Mouse (Mus musculus) ES-Bruce4 (cell line): ENCODE measurements around the gene Surf6.

Experiments used
- CTCF ChIP-seq: IDR thresholded peaks from one replicate; pipeline ENCODE4 v1.8.1; 2011; ENCODE audit warnings: low read depth, low read length
- EP300 ChIP-seq: IDR thresholded peaks from 2 replicates; pipeline ENCODE4 v1.6.1; 2011; ENCODE audit warnings: low read depth, low read length; ENCODE audit not compliant: insufficient read depth
- POLR2A ChIP-seq: IDR thresholded peaks from one replicate; pipeline ENCODE4 v1.8.1; 2011; ENCODE audit warnings: low read length; ENCODE audit not compliant: insufficient read depth

DNA sequence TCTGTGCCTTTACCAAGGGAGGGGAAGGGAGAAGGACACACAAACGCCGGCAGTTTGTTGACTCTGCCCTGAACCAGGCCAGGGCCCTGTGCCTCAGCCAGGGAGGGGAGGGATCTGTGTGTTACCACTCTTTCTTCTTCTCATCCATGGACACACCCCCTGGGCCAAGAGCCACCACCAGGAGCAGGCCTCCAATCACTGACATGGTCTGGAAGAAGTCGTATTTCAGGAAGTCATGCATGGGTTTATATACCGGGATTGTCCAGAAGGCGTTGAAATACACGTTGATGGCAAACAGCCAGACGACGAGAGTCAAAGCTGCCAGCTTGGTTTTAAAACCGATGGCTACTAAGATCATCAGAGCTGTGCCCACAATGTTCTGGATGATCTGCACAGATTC lies 19.1 kb upstream of the Surf6 start:
- TF ChIP-seq CTCF (no peak), POLR2A (no peak), EP300 (no peak)
